Mouse (Mus musculus) midbrain, embryonic 16.5 days (tissue): ENCODE results near the gene Hoxa6. TPM values are rescaled to one million over a fixed set of nuclear protein-coding genes. Genes with fewer than 3 reads are reported as not detected.

Source experiments
- ATAC-seq: fragments of 200-750 bp; cut with Nextera tagmentation; 2 replicates; pipeline ENCODE4 v1.8.0; 2017; ENCODE audit warnings: moderate TSS enrichment
- H3K27ac ChIP-seq: fragments of 300-500 bp; sonication (generic); 2 replicates; pipeline ENCODE4 v1.5.1; 2014; ENCODE audit warnings: mild to moderate bottlenecking, low read length, mixed read lengths
- H3K27me3 ChIP-seq: fragments of 300-500 bp; sonication (generic); 2 replicates; pipeline ENCODE4 v1.6.1; 2014; ENCODE audit warnings: low read depth, low read length, mixed read lengths; ENCODE audit not compliant: control insufficient read depth, insufficient read depth
- H3K36me3 ChIP-seq: fragments of 300-500 bp; sonication (generic); 2 replicates; pipeline ENCODE4 v1.6.1; 2014; ENCODE audit warnings: mild to moderate bottlenecking, low read length, moderate library complexity, mixed read lengths; ENCODE audit not compliant: control insufficient read depth, insufficient read depth
- H3K4me1 ChIP-seq: fragments of 300-500 bp; sonication (generic); 2 replicates; pipeline ENCODE4 v1.6.1; 2014; ENCODE audit warnings: mild to moderate bottlenecking, low read length, mixed read lengths; ENCODE audit not compliant: control insufficient read depth, insufficient read depth
- H3K4me2 ChIP-seq: fragments of 300-500 bp; sonication (generic); 2 replicates; pipeline ENCODE4 v1.6.1; 2014; ENCODE audit warnings: mild to moderate bottlenecking, low read length, mixed read lengths
- H3K4me3 ChIP-seq: fragments of 300-500 bp; sonication (generic); 2 replicates; pipeline ENCODE4 v1.5.1; 2014; ENCODE audit warnings: low read depth, mild to moderate bottlenecking, low read length, moderate library complexity, mixed read lengths
- H3K9ac ChIP-seq: fragments of 300-500 bp; sonication (generic); 2 replicates; pipeline ENCODE4 v1.6.1; 2014; ENCODE audit warnings: low read depth, low read length, mixed read lengths
- H3K9me3 ChIP-seq: fragments of 300-500 bp; sonication (generic); replicated peaks from 2 replicates; pipeline ENCODE4 v1.6.1; 2014; ENCODE audit warnings: mild to moderate bottlenecking, low read length, mixed read lengths; ENCODE audit not compliant: control insufficient read depth, poor library complexity, severe bottlenecking
- WGBS: fragments of 180-500 bp; shearing (Covaris S2); extraction: QIAGEN DNeasy Blood & Tissue Kit; methylation state at CpG from one replicate; pipeline ENCODE4 v1.1.7; 2014; 5-methylcytosine and 5-hydroxymethylcytosine counted together
- polyA plus RNA-seq: library from polyadenylated mRNA; unstranded; fragments of >200 nt; fragmentation: Nextera tagmentation; extraction: Ambion mirVana; gene quantifications from 2 replicates; pipeline ENCODE4 v1.2.1, GENCODE M21; 2015

The Hoxa6 gene
- polyA plus RNA-seq, 1 experiment from 2014 or later, result not detected

- no peak overlapping the region for H3K4me3 ChIP-seq
- no peaks in the 10 kb centered on the region for H3K9me3 ChIP-seq
- ATAC-seq, result no peak
- no peak overlapping the region for H3K9ac ChIP-seq
- no peak overlapping the region for H3K27ac ChIP-seq
- 4% methylated on average over 9 of the region's 9 CpGs for WGBS
- peaks cover under 1% of the 10 kb centered on the region; the same call in 1 of the 2 replicates for H3K4me1 ChIP-seq
- no peak overlapping the region for H3K4me2 ChIP-seq
- H3K36me3 ChIP-seq, result no peaks in the 10 kb centered on the region
- H3K27me3 ChIP-seq, result peaks cover 95% of the 10 kb centered on the region
Measured at GRCm38 (mm10) chr6:52196811-52197210, 11.7 kb downstream of the Hoxa6 start.

GRCm38 (mm10) chr6:52194690-52195089 is 13.8 kb downstream of the Hoxa6 start:
- peaks cover 6% of the 10 kb centered on the region; the same call in 1 of the 2 replicates for H3K4me1 ChIP-seq
- H3K9me3 ChIP-seq, result no peaks in the 10 kb centered on the region
- no peak overlapping the region for H3K4me3 ChIP-seq
- H3K36me3 ChIP-seq, result no peaks in the 10 kb centered on the region
- no peak overlapping the region for H3K4me2 ChIP-seq
- no peak overlapping the region for H3K9ac ChIP-seq
- ATAC-seq, result no peak
- whole genome bisulfite sequencing, result 4% methylated on average over 10 of the region's 10 CpGs
- H3K27me3 ChIP-seq, result peaks cover 94% of the 10 kb centered on the region
- no peak overlapping the region for H3K27ac ChIP-seq

- Histone ChIP-seq H3K9ac (no peak overlapping the region), H3K27ac (no peak overlapping the region), H3K4me2 (peak overlapping the region; percentile 43), H3K9me3 (no peaks in the 10 kb centered on the region), H3K27me3 (peaks cover 95% of the 10 kb centered on the region), H3K4me3 (peak overlapping the region; percentile 28), H3K4me1 (peaks cover 6% of the 10 kb centered on the region; the same call in 1 of the 2 replicates), H3K36me3 (no peaks in the 10 kb centered on the region)
- ATAC-seq, result no peak
- under 1% methylated on average over 43 of the region's 55 CpGs for WGBS
Measured at GRCm38 (mm10) chr6:52191860-52192550, 16.5 kb downstream of the Hoxa6 start.

- H3K4me1 ChIP-seq, result peaks cover 6% of the 10 kb centered on the region; the same call in 1 of the 2 replicates
- under 1% methylated on average over 72 of the region's 102 CpGs for WGBS
- no peaks in the 10 kb centered on the region for H3K36me3 ChIP-seq
- H3K9me3 ChIP-seq, result no peaks in the 10 kb centered on the region
- peak within 1 kb of the TSS; percentile 43 for H3K4me2 ChIP-seq
- no peak for ATAC-seq
- peaks cover 95% of the 10 kb centered on the region for H3K27me3 ChIP-seq
- H3K4me3 ChIP-seq, result peak within 1 kb of the TSS; percentile 28
- no peak within 1 kb of the TSS for H3K9ac ChIP-seq
- H3K27ac ChIP-seq, result no peak within 1 kb of the TSS
Measured at GRCm38 (mm10) chr6:52190906-52191810, 17.4 kb downstream of the Hoxa6 start, which contains the start of gene Hoxa4. Gene Hoxa4, minus strand, starts transcription at chr6:52191753.

- Histone ChIP-seq H3K9me3 (no peaks in the 10 kb centered on the region), H3K36me3 (no peaks in the 10 kb centered on the region), H3K27me3 (peaks cover 96% of the 10 kb centered on the region), H3K4me2 (no peak overlapping the region), H3K4me3 (no peak overlapping the region), H3K27ac (no peak overlapping the region), H3K4me1 (peaks cover 6% of the 10 kb centered on the region; the same call in 1 of the 2 replicates), H3K9ac (no peak overlapping the region)
- no peak for ATAC-seq
- under 1% methylated on average over 23 of the region's 23 CpGs for WGBS
Measured at GRCm38 (mm10) chr6:52190410-52190809, 18.1 kb downstream of the Hoxa6 start.

- Histone ChIP-seq H3K9ac (no peak overlapping the region), H3K4me3 (no peak overlapping the region), H3K27ac (no peak overlapping the region), H3K27me3 (peaks cover 97% of the 10 kb centered on the region), H3K9me3 (no peaks in the 10 kb centered on the region), H3K36me3 (no peaks in the 10 kb centered on the region), H3K4me2 (no peak overlapping the region), H3K4me1 (peaks cover 6% of the 10 kb centered on the region; the same call in 1 of the 2 replicates)
- 6% methylated on average over 8 of the region's 8 CpGs for WGBS
- ATAC-seq, result no peak
Measured at GRCm38 (mm10) chr6:52189909-52190308, 18.6 kb downstream of the Hoxa6 start.

- H3K36me3 ChIP-seq, result no peaks in the 10 kb centered on the region
- peaks cover 97% of the 10 kb centered on the region for H3K27me3 ChIP-seq
- H3K27ac ChIP-seq, result no peak overlapping the region
- no peak overlapping the region for H3K4me2 ChIP-seq
- WGBS, result 9% methylated on average over 5 of the region's 5 CpGs
- no peak overlapping the region for H3K9ac ChIP-seq
- H3K9me3 ChIP-seq, result no peaks in the 10 kb centered on the region
- no peak overlapping the region for H3K4me3 ChIP-seq
- no peak for ATAC-seq
- peaks cover 6% of the 10 kb centered on the region; the same call in 1 of the 2 replicates for H3K4me1 ChIP-seq
Measured at GRCm38 (mm10) chr6:52189172-52189591, 19.3 kb downstream of the Hoxa6 start.

- H3K9me3 ChIP-seq, result no peaks in the 10 kb centered on the region
- no peak overlapping the region for H3K27ac ChIP-seq
- H3K4me1 ChIP-seq, result peaks cover 3% of the 10 kb centered on the region; the same call in 1 of the 2 replicates
- no peak overlapping the region for H3K4me2 ChIP-seq
- WGBS, result 9% methylated on average over 1 of the region's 1 CpGs
- ATAC-seq, result no peak
- no peaks in the 10 kb centered on the region for H3K36me3 ChIP-seq
- H3K4me3 ChIP-seq, result no peak overlapping the region
- H3K27me3 ChIP-seq, result peaks cover 98% of the 10 kb centered on the region
- no peak overlapping the region for H3K9ac ChIP-seq
Measured at GRCm38 (mm10) chr6:52186500-52186899, 22.0 kb downstream of the Hoxa6 start.
